Mouse (Mus musculus): ENCODE measurements around the gene Desi2. TPM values are rescaled to one million over a fixed set of nuclear protein-coding genes. Genes with fewer than 3 reads are reported as not detected.
"Not testable (repeated sequence)": the region's sequence is repeated elsewhere in the genome, so short reads cannot be mapped to it uniquely, and the experiment has no call there.

The Desi2 gene
- polyA plus RNA-seq, 1 experiment from 2014 or later, result 15.9 TPM

GRCm38 (mm10) chr1:178207856-178208255, 20.6 kb downstream of the Desi2 start:
- H3K9ac ChIP-seq (replicated peaks; ENCODE audit: low read length); H3K27ac ChIP-seq (replicated peaks; ENCODE audit: low read depth, low read length); H3K9me3 ChIP-seq (replicated peaks; ENCODE audit: control insufficient read depth, low read length); DNase-seq (ENCODE audit: low spot score); ATAC-seq (replicated peaks; ENCODE audit: insufficient number of reproducible peaks, low FRiP score, low TSS enrichment, low read depth); H3K27me3 ChIP-seq (ENCODE audit: control insufficient read depth, insufficient read depth, low read length); H3K4me1 ChIP-seq (ENCODE audit: control insufficient read depth, insufficient read depth, low read length); H3K4me3 ChIP-seq (ENCODE audit: low read depth, low read length); H3K4me2 ChIP-seq (ENCODE audit: low read depth, low read length); H3K36me3 ChIP-seq (replicated peaks; ENCODE audit: control insufficient read depth, insufficient read depth, low read depth, low read length): not testable (repeated sequence)
- 83% methylated on average over 4 of the region's 4 CpGs for WGBS

- ATAC-seq (replicated peaks; ENCODE audit: insufficient number of reproducible peaks, low FRiP score, low TSS enrichment, low read depth) (no peak), DNase-seq (ENCODE audit: low spot score) (no peak)
- Histone ChIP-seq H3K9ac (replicated peaks; ENCODE audit: low read length) (no peak overlapping the region), H3K9me3 (replicated peaks; ENCODE audit: control insufficient read depth, low read length) (no peaks in the 10 kb centered on the region), H3K27ac (replicated peaks; ENCODE audit: low read depth, low read length) (no peak overlapping the region), H3K36me3 (replicated peaks; ENCODE audit: control insufficient read depth, insufficient read depth, low read depth, low read length) (no peaks in the 10 kb centered on the region), H3K4me3 (ENCODE audit: low read depth, low read length) (no peak overlapping the region), H3K4me1 (ENCODE audit: control insufficient read depth, insufficient read depth, low read length) (no peaks in the 10 kb centered on the region), H3K27me3 (ENCODE audit: control insufficient read depth, insufficient read depth, low read length) (no peaks in the 10 kb centered on the region), H3K4me2 (ENCODE audit: low read depth, low read length) (no peak overlapping the region)
These were observed 22.7 kb downstream of the Desi2 start for GRCm38 (mm10) chr1:178209966-178210365.

DNA sequence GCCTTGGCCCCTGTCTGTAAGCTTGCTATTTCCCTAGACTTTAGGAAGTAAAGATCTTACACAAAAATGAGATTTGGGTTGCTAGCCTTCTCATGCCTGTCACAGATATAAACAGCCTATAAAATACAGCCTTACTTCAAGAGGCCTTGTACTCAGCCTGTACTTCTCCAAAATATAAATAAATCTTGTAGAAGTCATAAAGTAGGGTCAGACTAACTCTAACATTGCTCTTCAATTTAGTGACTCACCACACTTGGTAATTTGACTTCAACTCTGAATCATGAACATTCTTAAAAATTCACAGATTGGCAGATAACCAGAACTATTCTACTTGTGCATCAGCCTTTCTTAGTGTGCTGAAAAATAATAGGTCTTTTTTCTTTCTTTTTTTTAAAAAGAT, 29.9 kb downstream of the Desi2 start:
- Histone ChIP-seq H3K9ac (replicated peaks; ENCODE audit: low read length) (no peak overlapping the region), H3K4me3 (ENCODE audit: low read depth, low read length) (no peak overlapping the region), H3K27me3 (ENCODE audit: control insufficient read depth, insufficient read depth, low read length) (no peaks in the 10 kb centered on the region), H3K4me2 (ENCODE audit: low read depth, low read length) (no peak overlapping the region), H3K9me3 (replicated peaks; ENCODE audit: control insufficient read depth, low read length) (no peaks in the 10 kb centered on the region), H3K27ac (replicated peaks; ENCODE audit: low read depth, low read length) (no peak overlapping the region), H3K36me3 (replicated peaks; ENCODE audit: control insufficient read depth, insufficient read depth, low read depth, low read length) (no peaks in the 10 kb centered on the region), H3K4me1 (ENCODE audit: control insufficient read depth, insufficient read depth, low read length) (no peaks in the 10 kb centered on the region)
- ATAC-seq (replicated peaks; ENCODE audit: insufficient number of reproducible peaks, low FRiP score, low TSS enrichment, low read depth), result no peak
- no peak for DNase-seq (ENCODE audit: low spot score)

DNA sequence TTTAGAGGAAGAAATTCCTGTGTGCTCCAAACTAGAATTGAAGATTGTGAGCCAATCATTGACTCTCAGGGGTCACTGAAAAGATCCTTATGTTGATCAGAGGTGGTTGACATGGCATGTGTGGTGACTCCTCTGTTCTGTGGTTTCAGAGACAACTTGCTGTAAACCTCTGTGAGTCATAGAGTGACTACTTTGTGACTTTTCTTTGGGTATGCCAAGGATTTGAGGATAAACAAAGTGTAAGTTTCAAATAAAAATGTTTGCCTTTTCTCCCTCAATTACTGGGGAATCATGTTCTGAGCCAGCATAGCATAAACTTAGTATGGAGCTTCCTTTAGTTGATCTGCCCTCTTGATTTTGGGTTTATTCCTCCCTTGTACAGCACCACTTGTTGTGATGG, 31.1 kb downstream of the Desi2 start:
- Histone ChIP-seq H3K27ac (replicated peaks; ENCODE audit: low read depth, low read length) (no peak overlapping the region), H3K9me3 (replicated peaks; ENCODE audit: control insufficient read depth, low read length) (no peaks in the 10 kb centered on the region), H3K4me2 (ENCODE audit: low read depth, low read length) (no peak overlapping the region), H3K4me1 (ENCODE audit: control insufficient read depth, insufficient read depth, low read length) (no peaks in the 10 kb centered on the region), H3K4me3 (ENCODE audit: low read depth, low read length) (no peak overlapping the region), H3K27me3 (ENCODE audit: control insufficient read depth, insufficient read depth, low read length) (no peaks in the 10 kb centered on the region), H3K9ac (replicated peaks; ENCODE audit: low read length) (no peak overlapping the region), H3K36me3 (replicated peaks; ENCODE audit: control insufficient read depth, insufficient read depth, low read depth, low read length) (no peaks in the 10 kb centered on the region)
- DNase-seq (ENCODE audit: low spot score) (no peak), ATAC-seq (replicated peaks; ENCODE audit: insufficient number of reproducible peaks, low FRiP score, low TSS enrichment, low read depth) (no peak)

DNA sequence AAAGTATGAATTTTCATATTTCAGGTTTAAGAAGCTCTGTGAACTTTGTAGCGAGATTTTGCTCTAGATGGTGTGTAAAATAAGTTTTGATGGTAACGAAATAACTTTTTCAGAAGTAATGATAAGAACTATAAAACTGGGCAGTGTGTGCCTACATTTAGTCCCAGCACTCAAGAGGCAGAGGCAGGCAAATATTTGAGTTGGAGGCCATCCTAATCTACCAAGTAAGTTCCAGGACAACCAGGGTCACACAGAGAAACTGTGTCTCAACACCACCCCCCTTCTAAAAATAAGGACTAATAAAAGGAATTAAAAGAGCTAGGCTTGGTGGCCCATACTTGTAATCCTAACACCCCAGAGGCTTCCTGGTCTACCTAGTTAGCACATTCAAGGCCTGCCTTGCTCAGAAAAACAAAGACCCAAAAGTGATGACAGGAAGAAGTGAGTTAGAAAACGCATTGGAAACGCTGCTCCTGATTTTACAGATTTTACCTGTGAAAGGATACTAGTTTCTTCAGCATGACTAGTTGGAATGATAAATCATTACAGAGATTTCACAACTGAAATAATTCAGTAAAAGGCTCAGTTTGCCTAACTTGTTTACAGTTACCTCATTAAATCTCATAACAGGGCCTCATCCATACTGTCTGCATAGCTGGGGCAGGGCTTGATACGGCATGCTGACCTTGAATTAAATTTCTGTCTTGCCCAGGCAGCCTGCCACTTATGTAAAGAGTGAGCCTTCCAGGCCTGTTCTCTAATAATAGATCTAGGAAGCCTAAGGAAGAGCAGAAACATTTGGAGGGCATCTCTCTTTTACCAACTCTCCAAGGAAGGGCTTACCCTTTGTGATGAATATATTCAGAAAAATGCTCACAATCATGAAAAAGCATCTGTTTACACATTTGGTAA, 32.2 kb downstream of the Desi2 start:
- H3K27me3 ChIP-seq (ENCODE audit: control insufficient read depth, insufficient read depth, low read length), result no peaks in the 10 kb centered on the region
- H3K27ac ChIP-seq (replicated peaks; ENCODE audit: low read depth, low read length), result no peak overlapping the region
- no peaks in the 10 kb centered on the region for H3K9me3 ChIP-seq (replicated peaks; ENCODE audit: control insufficient read depth, low read length)
- no peaks in the 10 kb centered on the region for H3K36me3 ChIP-seq (replicated peaks; ENCODE audit: control insufficient read depth, insufficient read depth, low read depth, low read length)
- ATAC-seq (replicated peaks; ENCODE audit: insufficient number of reproducible peaks, low FRiP score, low TSS enrichment, low read depth), result no peak
- H3K9ac ChIP-seq (replicated peaks; ENCODE audit: low read length), result no peak overlapping the region
- DNase-seq (ENCODE audit: low spot score), result no peak
- no peak overlapping the region for H3K4me2 ChIP-seq (ENCODE audit: low read depth, low read length)
- WGBS, result 79% methylated on average over 5 of the region's 5 CpGs
- no peaks in the 10 kb centered on the region for H3K4me1 ChIP-seq (ENCODE audit: control insufficient read depth, insufficient read depth, low read length)
- no peak overlapping the region for H3K4me3 ChIP-seq (ENCODE audit: low read depth, low read length)

- not testable (repeated sequence) for ATAC-seq (replicated peaks; ENCODE audit: insufficient number of reproducible peaks, low FRiP score, low TSS enrichment, low read depth); H3K36me3 ChIP-seq (replicated peaks; ENCODE audit: control insufficient read depth, insufficient read depth, low read depth, low read length)
These were observed 41.7 kb downstream of the Desi2 start for GRCm38 (mm10) chr1:178228888-178229287.

DNA sequence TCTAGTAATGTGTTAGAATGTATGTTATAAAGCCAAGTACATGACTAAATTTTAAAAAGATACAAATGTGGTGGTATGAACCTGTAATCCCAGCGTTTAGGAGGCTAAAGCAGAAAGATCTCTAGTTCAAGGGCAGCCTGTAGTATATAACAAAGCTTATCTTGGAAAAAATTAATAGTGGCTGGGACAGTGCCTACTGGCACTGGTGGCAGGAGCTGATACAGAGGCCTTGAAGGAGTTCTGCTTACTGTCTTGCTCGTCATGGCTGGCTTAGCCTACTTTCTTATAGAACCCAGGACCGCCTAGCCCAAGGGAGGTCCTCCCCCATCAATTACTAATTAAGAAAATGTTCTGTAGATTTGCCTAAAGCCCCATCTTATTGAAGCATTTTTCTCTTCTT, 46.9 kb downstream of the Desi2 start:
- WGBS, result 85% methylated on average over 3 of the region's 3 CpGs
- Histone ChIP-seq H3K9ac (replicated peaks; ENCODE audit: low read length) (no peak overlapping the region), H3K9me3 (replicated peaks; ENCODE audit: control insufficient read depth, low read length) (no peaks in the 10 kb centered on the region), H3K4me1 (ENCODE audit: control insufficient read depth, insufficient read depth, low read length) (no peaks in the 10 kb centered on the region), H3K4me3 (ENCODE audit: low read depth, low read length) (no peak overlapping the region), H3K4me2 (ENCODE audit: low read depth, low read length) (no peak overlapping the region), H3K27ac (replicated peaks; ENCODE audit: low read depth, low read length) (no peak overlapping the region), H3K36me3 (replicated peaks; ENCODE audit: control insufficient read depth, insufficient read depth, low read depth, low read length) (no peaks in the 10 kb centered on the region), H3K27me3 (ENCODE audit: control insufficient read depth, insufficient read depth, low read length) (no peaks in the 10 kb centered on the region)
- ATAC-seq (replicated peaks; ENCODE audit: insufficient number of reproducible peaks, low FRiP score, low TSS enrichment, low read depth) (no peak), DNase-seq (ENCODE audit: low spot score) (no peak)

More at GRCm38 (mm10) chr1:178228888-178229287, 41.7 kb downstream of the Desi2 start:
- H3K4me1 ChIP-seq (ENCODE audit: control insufficient read depth, insufficient read depth, low read length); H3K27ac ChIP-seq (replicated peaks; ENCODE audit: low read depth, low read length); H3K9me3 ChIP-seq (replicated peaks; ENCODE audit: control insufficient read depth, low read length); H3K27me3 ChIP-seq (ENCODE audit: control insufficient read depth, insufficient read depth, low read length); H3K9ac ChIP-seq (replicated peaks; ENCODE audit: low read length); DNase-seq (ENCODE audit: low spot score); H3K4me2 ChIP-seq (ENCODE audit: low read depth, low read length); H3K4me3 ChIP-seq (ENCODE audit: low read depth, low read length): not testable (repeated sequence)
- 94% methylated on average over 4 of the region's 4 CpGs for WGBS

DNA sequence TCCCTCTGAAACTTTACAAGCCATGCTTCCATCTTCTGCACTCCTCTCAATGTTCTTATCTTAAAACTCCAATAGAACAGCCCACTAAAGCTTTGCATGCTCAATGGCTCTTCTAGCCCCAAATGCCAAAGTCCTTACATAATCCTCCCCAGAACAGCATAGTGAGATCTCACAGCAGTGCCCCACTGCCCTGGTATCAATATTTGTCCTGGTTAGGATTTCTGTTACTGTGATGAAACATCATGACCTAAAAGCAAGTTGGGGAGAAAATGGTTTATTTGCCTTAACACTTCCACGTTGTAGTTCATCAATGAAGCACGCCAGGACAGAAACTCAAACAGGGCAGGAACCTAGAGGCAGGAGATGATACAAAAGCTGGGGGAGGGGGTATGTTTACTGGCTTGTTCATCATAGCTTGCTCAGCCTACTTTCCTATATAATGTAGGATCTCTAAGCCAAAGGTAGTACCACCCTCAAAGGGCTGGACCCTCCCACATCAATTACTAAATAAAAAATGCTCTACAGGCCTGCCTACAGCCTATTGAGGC, 48.8 kb downstream of the Desi2 start:
- no peaks in the 10 kb centered on the region for H3K27me3 ChIP-seq (ENCODE audit: control insufficient read depth, insufficient read depth, low read length)
- H3K9me3 ChIP-seq (replicated peaks; ENCODE audit: control insufficient read depth, low read length), result no peaks in the 10 kb centered on the region
- DNase-seq (ENCODE audit: low spot score), result no peak
- H3K9ac ChIP-seq (replicated peaks; ENCODE audit: low read length), result no peak overlapping the region
- H3K4me1 ChIP-seq (ENCODE audit: control insufficient read depth, insufficient read depth, low read length), result no peaks in the 10 kb centered on the region
- no peak overlapping the region for H3K4me3 ChIP-seq (ENCODE audit: low read depth, low read length)
- H3K27ac ChIP-seq (replicated peaks; ENCODE audit: low read depth, low read length), result no peak overlapping the region
- H3K36me3 ChIP-seq (replicated peaks; ENCODE audit: control insufficient read depth, insufficient read depth, low read depth, low read length), result no peaks in the 10 kb centered on the region
- no peak overlapping the region for H3K4me2 ChIP-seq (ENCODE audit: low read depth, low read length)
- WGBS, result 65% methylated on average over 2 of the region's 2 CpGs
- no peak for ATAC-seq (replicated peaks; ENCODE audit: insufficient number of reproducible peaks, low FRiP score, low TSS enrichment, low read depth)

All from embryonic facial prominence, embryonic 11.5 days (tissue).